Mouse (Mus musculus) limb, embryonic 11.5 days (tissue): ENCODE results near the gene Drc7. TPM values are rescaled to one million over a fixed set of nuclear protein-coding genes. Genes with fewer than 3 reads are reported as not detected.
A peak's percentile ranks its signal among the peaks of the same experiment; 100 is the strongest.

Experiments used
- ATAC-seq: fragments of 200-750 bp; cut with Nextera tagmentation; 2 replicates; pipeline ENCODE4 v1.8.0; 2017; ENCODE audit warnings: low read depth; ENCODE audit not compliant: insufficient number of reproducible peaks, low FRiP score, low TSS enrichment
- DNase-seq: peaks from one replicate; pipeline ENCODE4 v3.0.0-alpha.2; 2015; ENCODE audit warnings: low spot score
- H3K27ac ChIP-seq: fragments of 300-500 bp; sonication (generic); replicated peaks from 2 replicates; pipeline ENCODE4 v1.5.1; 2014; ENCODE audit warnings: low read depth, mild to moderate bottlenecking, low read length
- H3K27me3 ChIP-seq: fragments of 300-500 bp; sonication (generic); 2 replicates; pipeline ENCODE4 v1.6.1; 2014; ENCODE audit warnings: mild to moderate bottlenecking, low read length, mixed read lengths; ENCODE audit not compliant: control insufficient read depth, insufficient read depth
- H3K36me3 ChIP-seq: fragments of 300-500 bp; sonication (generic); 2 replicates; pipeline ENCODE4 v1.6.1; 2014; ENCODE audit warnings: mild to moderate bottlenecking, low read length, moderate library complexity, mixed read lengths; ENCODE audit not compliant: control insufficient read depth, insufficient read depth
- H3K4me1 ChIP-seq: fragments of 300-500 bp; sonication (generic); 2 replicates; pipeline ENCODE4 v1.6.1; 2014; ENCODE audit warnings: low read length, mixed read lengths; ENCODE audit not compliant: control insufficient read depth, insufficient read depth
- H3K4me2 ChIP-seq: fragments of 300-500 bp; sonication (generic); 2 replicates; pipeline ENCODE4 v1.6.1; 2014; ENCODE audit warnings: low read depth, mild to moderate bottlenecking, moderate library complexity; ENCODE audit not compliant: severe bottlenecking
- H3K4me3 ChIP-seq: fragments of 300-500 bp; sonication (generic); 2 replicates; pipeline ENCODE4 v1.5.1; 2014; ENCODE audit warnings: low read depth, low read length
- H3K9ac ChIP-seq: fragments of 300-500 bp; sonication (generic); 2 replicates; pipeline ENCODE4 v1.6.1; 2014; ENCODE audit warnings: mild to moderate bottlenecking, low read length
- H3K9me3 ChIP-seq: fragments of 300-500 bp; sonication (generic); 2 replicates; pipeline ENCODE4 v1.6.1; 2016; ENCODE audit warnings: low read length; ENCODE audit not compliant: control insufficient read depth
- WGBS: fragments of 180-500 bp; shearing (Covaris S2); extraction: QIAGEN DNeasy Blood & Tissue Kit; methylation state at CpG from one replicate; pipeline ENCODE4 v1.1.7; 2014; 5-methylcytosine and 5-hydroxymethylcytosine counted together
- polyA plus RNA-seq: library from polyadenylated mRNA; unstranded; fragments of >200 nt; fragmentation: Nextera tagmentation; extraction: Ambion mirVana; gene quantifications from 2 replicates; pipeline ENCODE4 v1.2.1, GENCODE M21; 2014

The Drc7 gene
- polyA plus RNA-seq, 1 experiment from 2014 or later, result 0.11 TPM

- H3K9ac ChIP-seq, result no peak overlapping the region
- no peak overlapping the region for H3K27ac ChIP-seq
- H3K9me3 ChIP-seq, result no peaks in the 10 kb centered on the region
- ATAC-seq (no peak), DNase-seq (no peak)
- no peaks in the 10 kb centered on the region for H3K27me3 ChIP-seq
- H3K4me3 ChIP-seq, result no peak overlapping the region
- WGBS, result 64% methylated on average over 6 of the region's 6 CpGs
- H3K4me2 ChIP-seq, result no peak overlapping the region
- no peaks in the 10 kb centered on the region for H3K36me3 ChIP-seq
- H3K4me1 ChIP-seq, result no peaks in the 10 kb centered on the region
Observed at GRCm38 (mm10) chr8:95047884-95048680, 6.8 kb upstream of the Drc7 start.

- ATAC-seq (no peak), DNase-seq (no peak)
- Histone ChIP-seq H3K9ac (no peak overlapping the region), H3K36me3 (no peaks in the 10 kb centered on the region), H3K27ac (no peak overlapping the region), H3K4me3 (no peak overlapping the region), H3K9me3 (no peaks in the 10 kb centered on the region), H3K4me2 (no peak overlapping the region), H3K27me3 (no peaks in the 10 kb centered on the region), H3K4me1 (no peaks in the 10 kb centered on the region)
- WGBS, result 31% methylated on average over 2 of the region's 2 CpGs
Observed at GRCm38 (mm10) chr8:95049636-95050035, 5.3 kb upstream of the Drc7 start.

- H3K27ac ChIP-seq, result no peak overlapping the region
Observed at GRCm38 (mm10) chr8:95054438-95054837, 465 bp upstream of the Drc7 start.

GRCm38 (mm10) chr8:95056414-95056813 is 1.5 kb downstream of the Drc7 start:
- ATAC-seq, result no peak
- 91% methylated on average over 5 of the region's 5 CpGs for WGBS
- Histone ChIP-seq H3K27ac (no peak overlapping the region), H3K9ac (no peak overlapping the region), H3K27me3 (no peaks in the 10 kb centered on the region), H3K4me3 (no peak overlapping the region), H3K9me3 (no peaks in the 10 kb centered on the region), H3K4me2 (no peak overlapping the region), H3K36me3 (no peaks in the 10 kb centered on the region), H3K4me1 (no peaks in the 10 kb centered on the region)
- DNase-seq, result no peak

More at GRCm38 (mm10) chr8:95054438-95054837, 465 bp upstream of the Drc7 start:
- no peak overlapping the region for H3K4me3 ChIP-seq
- no peaks in the 10 kb centered on the region for H3K4me1 ChIP-seq
- H3K36me3 ChIP-seq, result no peaks in the 10 kb centered on the region
- WGBS, result 62% methylated on average over 6 of the region's 6 CpGs
- H3K9me3 ChIP-seq, result no peaks in the 10 kb centered on the region
- no peak for DNase-seq
- no peaks in the 10 kb centered on the region for H3K27me3 ChIP-seq
- no peak for ATAC-seq
- H3K4me2 ChIP-seq, result no peak overlapping the region
- no peak overlapping the region for H3K9ac ChIP-seq

- no peaks in the 10 kb centered on the region for H3K4me1 ChIP-seq
- H3K27ac ChIP-seq, result no peak overlapping the region
- WGBS, result 79% methylated on average over 6 of the region's 6 CpGs
Observed at GRCm38 (mm10) chr8:95058661-95059060, 3.8 kb downstream of the Drc7 start.

GRCm38 (mm10) chr8:95059812-95060533 is 5.1 kb downstream of the Drc7 start:
- Histone ChIP-seq H3K27ac (no peak overlapping the region), H3K27me3 (no peaks in the 10 kb centered on the region), H3K4me1 (no peaks in the 10 kb centered on the region), H3K4me2 (no peak overlapping the region), H3K4me3 (no peak overlapping the region), H3K9me3 (no peaks in the 10 kb centered on the region), H3K36me3 (no peaks in the 10 kb centered on the region), H3K9ac (no peak overlapping the region)
- ATAC-seq (no peak), DNase-seq (no peak)
- WGBS, result 73% methylated on average over 6 of the region's 6 CpGs

More at GRCm38 (mm10) chr8:95058661-95059060, 3.8 kb downstream of the Drc7 start:
- no peaks in the 10 kb centered on the region for H3K9me3 ChIP-seq
- no peaks in the 10 kb centered on the region for H3K27me3 ChIP-seq
- ATAC-seq, result no peak
- H3K36me3 ChIP-seq, result no peaks in the 10 kb centered on the region
- H3K4me3 ChIP-seq, result no peak overlapping the region
- DNase-seq, result no peak
- H3K4me2 ChIP-seq, result no peak overlapping the region
- no peak overlapping the region for H3K9ac ChIP-seq

GRCm38 (mm10) chr8:95064531-95064930 is 9.6 kb downstream of the Drc7 start:
- Histone ChIP-seq H3K36me3 (no peaks in the 10 kb centered on the region), H3K9me3 (no peaks in the 10 kb centered on the region), H3K9ac (no peak overlapping the region), H3K4me3 (no peak overlapping the region), H3K27ac (no peak overlapping the region), H3K27me3 (no peaks in the 10 kb centered on the region), H3K4me1 (no peaks in the 10 kb centered on the region), H3K4me2 (no peak overlapping the region)
- WGBS, result 89% methylated on average over 2 of the region's 2 CpGs
- DNase-seq, result no peak
- no peak for ATAC-seq

- no peak overlapping the region for H3K27ac ChIP-seq
- H3K9me3 ChIP-seq, result no peaks in the 10 kb centered on the region
- no peak overlapping the region for H3K9ac ChIP-seq
- H3K36me3 ChIP-seq, result no peaks in the 10 kb centered on the region
- no peaks in the 10 kb centered on the region for H3K27me3 ChIP-seq
- 54% methylated on average over 3 of the region's 3 CpGs for WGBS
- no peak overlapping the region for H3K4me3 ChIP-seq
- no peaks in the 10 kb centered on the region for H3K4me1 ChIP-seq
- ATAC-seq (no peak), DNase-seq (peak; percentile 64)
- no peak overlapping the region for H3K4me2 ChIP-seq
Observed at GRCm38 (mm10) chr8:95067582-95067981, 12.7 kb downstream of the Drc7 start.
